Mouse (Mus musculus) heart, postnatal 0 days (tissue): ENCODE measurements around the gene Chrm3. TPM values are rescaled to one million over a fixed set of nuclear protein-coding genes. Genes with fewer than 3 reads are reported as not detected.

Experiments used
- ATAC-seq: fragments of 200-750 bp; cut with Nextera tagmentation; 2 replicates; pipeline ENCODE4 v1.8.0; 2017; ENCODE audit warnings: low read depth, moderate number of reproducible peaks, moderate library complexity; ENCODE audit not compliant: insufficient read depth
- DNase-seq: peaks from one replicate; pipeline ENCODE4 v3.0.0-alpha.2; 2016; ENCODE audit warnings: low spot score
- H3K27ac ChIP-seq: fragments of 300-500 bp; sonication (generic); 2 replicates; pipeline ENCODE4 v1.5.1; 2014; ENCODE audit warnings: low read depth, mild to moderate bottlenecking
- H3K27me3 ChIP-seq: fragments of 300-500 bp; sonication (generic); 2 replicates; pipeline ENCODE4 v1.6.1; 2014; ENCODE audit warnings: low read length, mixed read lengths; ENCODE audit not compliant: control insufficient read depth, insufficient read depth
- H3K36me3 ChIP-seq: fragments of 300-500 bp; sonication (generic); replicated peaks from 2 replicates; pipeline ENCODE4 v1.6.1; 2014; ENCODE audit warnings: low read length, mixed read lengths; ENCODE audit not compliant: control insufficient read depth, insufficient read depth
- H3K4me1 ChIP-seq: fragments of 300-500 bp; sonication (generic); 2 replicates; pipeline ENCODE4 v1.6.1; 2014; ENCODE audit warnings: antibody characterized with exemption; ENCODE audit not compliant: control insufficient read depth, insufficient read depth
- H3K4me2 ChIP-seq: fragments of 300-500 bp; sonication (generic); 2 replicates; pipeline ENCODE4 v1.6.1; 2014; ENCODE audit warnings: low read depth, mild to moderate bottlenecking, low read length, moderate library complexity
- H3K4me3 ChIP-seq: fragments of 300-500 bp; sonication (generic); 2 replicates; pipeline ENCODE4 v1.5.1; 2014; ENCODE audit warnings: low read depth, low read length
- H3K9ac ChIP-seq: fragments of 300-500 bp; sonication (generic); replicated peaks from 2 replicates; pipeline ENCODE4 v1.6.1; 2014; ENCODE audit warnings: low read depth, low read length, mixed read lengths
- H3K9me3 ChIP-seq: fragments of 300-500 bp; sonication (generic); replicated peaks from 2 replicates; pipeline ENCODE4 v1.6.1; 2016; ENCODE audit warnings: low read length; ENCODE audit not compliant: control insufficient read depth
- CTCF ChIP-seq: IDR thresholded peaks from 2 replicates; pipeline ENCODE4 v1.5.1; 2016; ENCODE audit warnings: antibody characterized with exemption, control low read depth, low read depth
- EP300 ChIP-seq: IDR thresholded peaks from 2 replicates; pipeline ENCODE4 v1.6.1; 2016; ENCODE audit warnings: antibody characterized with exemption, low read depth
- WGBS: fragments of 180-500 bp; shearing (Covaris S2); extraction: QIAGEN DNeasy Blood & Tissue Kit; methylation state at CpG from one replicate; pipeline ENCODE4 v1.1.7; 2014; 5-methylcytosine and 5-hydroxymethylcytosine counted together
- polyA plus RNA-seq: library from polyadenylated mRNA; unstranded; fragments of >200 nt; fragmentation: Nextera tagmentation; extraction: Ambion mirVana; gene quantifications from 2 replicates; pipeline ENCODE4 v1.2.1, GENCODE M21; 2015
- total RNA-seq: library from RNA; depleted of rRNA; stranded (reverse); fragments of >200 nt; gene quantifications from 2 replicates; pipeline ENCODE4 v1.2.3, GENCODE M21; 2014; ENCODE audit warnings: low replicate concordance

Gene Chrm3
- total and polyA plus RNA-seq, 2 experiments from 2014 or later: 0.26 to 0.31 TPM

GRCm38 (mm10) chr13:10107331-10107730 is 253.3 kb downstream of the Chrm3 start:
- H3K9me3 ChIP-seq: no peaks in the 10 kb centered on the region
- DNase-seq: no peak
- H3K36me3 ChIP-seq: no peaks in the 10 kb centered on the region
- no peak overlapping the region for H3K9ac ChIP-seq
- no peak overlapping the region for H3K4me2 ChIP-seq
- ATAC-seq: no peak
- WGBS: 74% methylated on average over 7 of the region's 7 CpGs
- no peaks in the 10 kb centered on the region for H3K4me1 ChIP-seq
- H3K4me3 ChIP-seq: no peak overlapping the region
- TF ChIP-seq EP300: no peak
- no peak for TF ChIP-seq CTCF
- no peaks in the 10 kb centered on the region for H3K27me3 ChIP-seq
- no peak overlapping the region for H3K27ac ChIP-seq

- H3K27ac ChIP-seq: no peak overlapping the region
- no peak overlapping the region for H3K4me2 ChIP-seq
- no peak overlapping the region for H3K4me3 ChIP-seq
- ATAC-seq (no peak), DNase-seq (no peak)
- no peaks in the 10 kb centered on the region for H3K9me3 ChIP-seq
- H3K36me3 ChIP-seq: no peaks in the 10 kb centered on the region
- no peak overlapping the region for H3K9ac ChIP-seq
- H3K27me3 ChIP-seq: no peaks in the 10 kb centered on the region
- TF ChIP-seq CTCF (no peak), EP300 (no peak)
- WGBS: 80% methylated on average over 4 of the region's 4 CpGs
- H3K4me1 ChIP-seq: no peaks in the 10 kb centered on the region
Measured at GRCm38 (mm10) chr13:10090778-10091177, 269.9 kb downstream of the Chrm3 start.

GRCm38 (mm10) chr13:10086336-10086735 is 274.3 kb downstream of the Chrm3 start:
- no peak overlapping the region for H3K4me2 ChIP-seq
- no peak for ATAC-seq
- 76% methylated on average over 6 of the region's 6 CpGs for WGBS

GRCm38 (mm10) chr13:10081896-10082426 is 278.7 kb downstream of the Chrm3 start:
- ATAC-seq: no peak

More at GRCm38 (mm10) chr13:10086336-10086735, 274.3 kb downstream of the Chrm3 start:
- Histone ChIP-seq H3K4me3 (no peak overlapping the region), H3K27me3 (no peaks in the 10 kb centered on the region), H3K9ac (no peak overlapping the region), H3K9me3 (no peaks in the 10 kb centered on the region), H3K4me1 (no peaks in the 10 kb centered on the region), H3K27ac (no peak overlapping the region), H3K36me3 (no peaks in the 10 kb centered on the region)
- TF ChIP-seq EP300 (no peak), CTCF (no peak)
- DNase-seq: no peak

GRCm38 (mm10) chr13:10071165-10071564 is 289.5 kb downstream of the Chrm3 start:
- DNase-seq (peak; percentile 23), ATAC-seq (peak; percentile 49)
- WGBS: 11% methylated on average over 5 of the region's 5 CpGs
- Histone ChIP-seq H3K4me1 (peaks cover 4% of the 10 kb centered on the region; the same call in 1 of the 2 replicates), H3K27me3 (no peaks in the 10 kb centered on the region), H3K36me3 (no peaks in the 10 kb centered on the region), H3K4me2 (no peak overlapping the region), H3K27ac (no peak overlapping the region), H3K9me3 (no peaks in the 10 kb centered on the region), H3K4me3 (no peak overlapping the region), H3K9ac (no peak overlapping the region)
- TF ChIP-seq CTCF: peak; percentile 57
- no peak for TF ChIP-seq EP300

More at GRCm38 (mm10) chr13:10081896-10082426, 278.7 kb downstream of the Chrm3 start:
- Histone ChIP-seq H3K9me3 (no peaks in the 10 kb centered on the region), H3K36me3 (no peaks in the 10 kb centered on the region), H3K4me2 (no peak overlapping the region), H3K9ac (no peak overlapping the region), H3K27me3 (no peaks in the 10 kb centered on the region), H3K4me3 (no peak overlapping the region), H3K4me1 (no peaks in the 10 kb centered on the region), H3K27ac (no peak overlapping the region)
- no peak for DNase-seq
- 85% methylated on average over 6 of the region's 6 CpGs for WGBS
- TF ChIP-seq EP300 (no peak), CTCF (no peak)
